Mouse (Mus musculus) c-Kit-positive CD71-negative TER-119-negative erythroid progenitor cells, embryonic 14.5 days (primary cell): Measurements from ENCODE around the gene Crk.

ENCODE experiments used
- DNase-seq: peaks from one replicate; pipeline ENCODE4 v3.0.0-alpha.2; 2013; ENCODE audit warnings: low read depth

Crk gene

DNA sequence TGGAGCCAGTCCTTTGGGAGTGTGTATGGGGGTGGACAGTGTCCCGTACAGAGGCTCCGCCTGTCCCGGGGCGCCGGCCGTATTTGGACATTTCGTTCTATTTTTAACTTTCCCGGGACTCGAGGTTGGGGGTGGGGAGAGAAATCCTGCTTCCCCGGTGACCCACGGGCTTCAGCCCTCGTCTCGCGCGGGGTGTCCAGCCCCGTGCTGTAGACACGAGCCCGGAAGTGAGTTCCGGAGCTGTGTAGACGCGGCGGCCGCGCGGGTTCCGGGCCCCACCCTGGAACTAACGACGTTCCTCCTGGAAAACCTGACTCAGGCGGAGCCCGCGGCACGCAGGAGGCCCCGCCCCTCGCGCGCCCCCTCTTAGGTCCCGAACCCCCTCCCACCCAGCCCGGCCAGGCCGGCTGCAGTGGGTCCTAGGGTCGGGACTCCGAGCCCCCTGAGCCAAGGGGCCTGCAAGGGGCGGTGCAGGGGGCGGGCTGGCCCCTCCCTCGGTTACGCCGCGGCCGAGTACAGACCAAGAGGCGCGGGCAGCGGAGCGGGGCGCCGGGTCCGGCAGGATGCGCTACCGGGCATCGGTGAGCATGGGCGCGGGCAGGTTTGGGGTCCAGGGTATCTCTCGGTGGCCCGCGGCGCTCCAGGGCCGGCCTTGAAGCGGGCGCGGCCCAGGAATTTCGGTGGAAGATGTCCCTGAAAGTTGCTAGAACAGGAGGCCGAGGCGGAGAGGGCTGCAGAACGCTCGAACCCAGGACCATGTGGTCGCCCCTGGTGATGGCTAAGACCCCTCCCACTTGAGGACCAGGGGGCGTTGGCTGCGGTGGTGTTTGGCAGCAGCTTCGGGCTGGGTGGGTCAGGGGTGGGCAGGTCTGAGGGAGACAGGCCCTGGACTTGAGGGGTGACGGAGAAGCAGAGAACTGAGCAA lies 23.2 kb upstream of the Crk start:
- no peak for DNase-seq

DNA sequence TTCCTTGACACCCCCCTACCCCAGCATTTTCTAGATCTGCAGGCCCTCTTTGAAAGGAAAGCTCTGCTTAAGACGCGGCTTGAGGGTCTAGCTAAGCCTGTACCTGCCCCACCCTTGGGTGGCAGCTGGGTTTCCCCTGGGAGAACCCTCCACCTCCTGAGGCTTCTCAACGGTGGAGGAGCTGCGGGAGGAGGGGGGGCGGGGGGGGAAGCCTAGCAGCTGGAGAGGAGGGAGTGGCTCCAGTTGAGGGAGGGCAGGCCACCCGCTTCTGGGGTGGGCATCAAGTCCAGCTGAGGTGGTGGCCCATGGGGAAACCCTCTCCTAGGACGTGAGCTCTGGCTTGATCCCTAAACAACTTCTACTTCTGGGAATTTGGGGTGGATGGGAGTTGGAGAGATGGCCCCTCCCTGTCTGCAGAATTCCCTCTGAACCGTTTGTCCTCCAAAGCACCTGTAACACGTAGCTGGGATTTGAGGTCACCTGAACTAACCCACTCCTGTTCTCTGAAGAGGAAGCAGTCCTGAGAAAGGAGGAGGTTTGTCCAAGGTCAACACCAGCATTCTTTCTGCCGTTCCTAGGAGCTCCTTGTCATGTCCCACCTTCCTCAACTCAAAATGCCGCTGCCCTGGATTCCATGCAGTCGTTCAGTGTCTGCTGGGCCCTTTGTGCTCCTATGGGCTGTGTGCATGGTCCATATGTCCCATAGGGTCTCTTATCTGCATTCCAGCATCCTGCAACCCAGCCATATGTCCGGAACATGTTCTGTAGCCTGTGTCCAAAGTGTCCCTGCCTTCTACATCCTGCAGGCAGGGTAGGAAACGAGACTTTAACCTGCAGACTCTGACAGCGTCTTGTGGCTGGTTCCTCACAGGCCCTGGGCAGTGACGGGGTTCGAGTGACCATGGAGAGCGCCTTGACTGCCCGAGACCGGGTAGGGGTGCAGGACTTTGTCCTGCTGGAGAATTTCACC lies 22.2 kb upstream of the Crk start:
- no peak for DNase-seq

DNA sequence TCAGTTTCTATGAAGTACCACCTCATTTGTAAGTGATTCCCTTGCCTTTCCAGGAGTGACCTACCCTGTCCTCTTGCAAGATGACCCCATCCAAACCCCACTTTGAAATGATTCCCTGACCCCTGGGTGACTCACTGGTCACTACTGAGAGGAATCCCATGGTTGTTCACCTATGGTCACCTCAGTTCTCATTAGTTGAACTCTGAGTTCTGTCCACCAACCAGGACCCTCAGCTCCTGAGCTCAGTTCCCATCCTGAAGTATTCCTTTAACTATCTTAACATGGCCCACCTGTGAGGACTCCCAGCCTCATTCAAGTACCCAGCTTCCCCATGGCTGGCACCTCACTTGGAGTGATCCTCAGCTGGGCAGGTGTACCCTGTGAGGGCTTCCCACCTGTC lies 21.2 kb upstream of the Crk start:
- no peak for DNase-seq

DNA sequence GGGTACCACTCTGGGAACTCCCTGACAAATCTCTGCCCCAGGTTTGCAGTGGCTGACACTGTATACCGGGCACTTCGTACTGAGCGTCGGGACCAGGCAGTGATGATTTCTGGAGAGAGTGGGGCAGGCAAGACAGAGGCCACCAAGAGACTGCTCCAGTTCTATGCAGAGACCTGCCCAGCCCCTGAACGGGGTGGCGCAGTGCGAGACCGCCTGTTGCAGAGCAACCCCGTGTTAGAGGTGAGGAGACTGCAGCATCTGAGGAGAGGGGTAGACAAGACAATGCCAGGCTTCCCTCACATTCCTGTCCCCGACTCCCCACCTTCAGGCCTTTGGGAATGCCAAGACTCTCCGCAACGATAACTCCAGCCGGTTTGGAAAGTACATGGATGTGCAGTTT lies 20.7 kb upstream of the Crk start:
- no peak for DNase-seq

DNA sequence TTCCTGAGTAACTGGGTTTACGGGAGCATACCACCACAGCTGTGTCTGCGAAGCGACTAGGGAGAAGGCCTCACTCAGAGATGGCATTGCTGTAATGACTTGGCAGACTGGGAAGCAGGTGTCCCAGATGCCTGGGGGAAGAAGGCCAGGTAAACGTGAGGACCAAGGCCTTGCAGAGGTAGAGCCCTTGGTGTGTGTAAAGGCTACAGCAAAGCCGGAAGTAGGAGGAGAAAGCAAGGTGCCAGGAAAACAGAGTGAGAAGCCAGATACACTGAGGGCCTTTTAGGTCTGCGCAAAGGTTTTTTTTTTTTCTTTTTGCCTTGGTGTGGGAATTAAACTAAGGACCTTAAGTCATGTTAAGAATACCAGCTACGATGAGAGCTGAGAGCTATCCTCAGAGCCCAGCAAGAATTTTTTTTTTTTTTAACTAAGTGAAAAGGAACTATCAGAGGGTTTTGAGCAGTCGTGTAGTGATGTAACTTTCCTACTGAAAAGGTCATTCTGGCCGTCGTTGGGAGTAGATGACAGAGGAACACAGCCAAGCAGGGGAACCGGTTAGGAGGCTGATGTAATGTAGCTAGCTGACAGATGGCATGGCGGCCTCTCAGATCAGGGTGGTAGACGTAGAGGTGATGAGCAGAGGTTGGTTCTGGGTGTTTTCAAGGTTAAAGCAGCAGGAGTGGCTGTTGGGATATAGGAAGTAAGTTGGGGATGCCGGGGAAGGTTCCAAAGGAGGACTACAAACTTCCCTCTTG lies 19.9 kb upstream of the Crk start:
- no peak for DNase-seq

DNA sequence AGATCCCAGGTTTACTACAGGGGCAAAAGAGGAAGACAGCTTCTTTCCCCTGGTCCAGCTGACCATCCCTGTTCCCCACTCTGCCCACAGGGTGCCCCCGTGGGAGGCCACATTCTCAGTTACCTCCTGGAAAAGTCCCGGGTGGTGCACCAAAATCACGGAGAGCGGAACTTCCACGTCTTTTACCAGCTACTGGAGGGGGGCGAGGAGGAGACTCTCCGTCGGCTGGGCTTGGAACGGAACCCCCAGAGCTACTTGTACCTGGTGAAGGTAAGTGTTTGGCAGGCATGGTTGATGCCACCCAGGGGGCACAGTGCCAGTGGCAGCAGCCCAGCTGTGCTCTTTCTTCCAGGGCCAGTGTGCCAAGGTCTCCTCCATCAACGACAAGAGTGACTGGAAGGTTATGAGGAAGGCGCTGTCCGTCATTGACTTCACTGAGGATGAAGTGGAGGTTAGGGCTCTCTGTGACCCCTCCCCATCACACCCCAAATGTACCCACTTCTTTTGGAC lies 18.9 kb upstream of the Crk start:
- no peak for DNase-seq

DNA sequence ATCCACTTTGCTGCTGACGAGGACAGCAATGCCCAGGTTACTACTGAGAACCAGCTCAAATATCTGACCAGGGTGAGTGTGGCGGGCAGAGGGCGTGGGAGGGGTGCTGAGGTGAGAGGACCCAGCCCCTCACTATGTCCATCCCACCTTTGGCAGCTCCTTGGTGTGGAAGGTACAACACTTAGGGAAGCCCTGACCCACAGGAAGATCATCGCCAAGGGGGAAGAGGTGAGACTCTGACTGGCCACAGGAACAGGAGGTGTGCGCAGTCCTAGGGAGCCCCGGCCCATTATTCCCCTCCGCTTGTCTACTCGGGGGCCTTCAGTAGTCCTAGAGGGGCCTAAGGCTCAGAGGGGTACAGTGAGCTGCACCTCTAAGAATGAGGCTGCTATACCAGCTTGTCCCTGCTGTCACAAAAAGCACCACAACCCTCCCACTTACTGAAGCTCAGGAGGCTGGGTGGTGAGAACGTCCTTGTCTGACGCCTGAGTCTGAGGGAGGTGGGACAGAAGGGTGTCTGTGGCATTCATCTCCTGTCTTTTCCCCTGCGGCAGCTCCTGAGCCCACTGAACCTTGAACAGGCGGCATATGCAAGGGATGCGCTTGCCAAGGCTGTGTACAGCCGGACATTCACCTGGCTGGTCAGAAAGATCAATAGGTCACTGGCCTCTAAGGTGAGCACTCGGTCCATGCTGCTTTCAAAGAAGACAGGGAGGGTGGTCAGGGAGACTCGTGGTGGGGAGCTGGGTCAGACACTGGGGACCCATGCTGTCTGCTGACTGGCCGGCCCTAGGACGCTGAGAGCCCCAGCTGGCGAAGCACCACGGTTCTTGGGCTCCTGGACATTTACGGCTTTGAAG lies 17.9 kb upstream of the Crk start:
- DNase-seq, result no peak

DNA sequence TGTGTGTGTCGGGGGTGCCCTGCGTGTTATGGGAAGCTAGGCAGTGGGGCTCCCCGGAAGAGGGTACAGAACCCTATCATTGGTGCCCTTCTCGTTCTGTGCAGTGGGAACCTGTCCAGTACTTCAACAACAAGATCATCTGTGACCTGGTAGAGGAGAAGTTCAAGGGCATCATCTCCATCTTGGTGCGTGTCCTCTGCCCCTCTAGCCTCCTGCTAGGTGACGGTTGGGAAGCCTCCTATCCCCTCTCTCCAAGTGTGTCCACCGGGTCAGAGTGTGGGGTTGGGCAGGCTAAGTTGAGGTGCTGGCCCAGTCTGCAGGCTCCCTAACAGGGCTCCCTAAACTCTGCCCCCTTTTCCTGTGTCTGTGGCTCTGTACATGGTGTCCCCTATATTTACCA lies 16.9 kb upstream of the Crk start:
- no peak for DNase-seq

DNA sequence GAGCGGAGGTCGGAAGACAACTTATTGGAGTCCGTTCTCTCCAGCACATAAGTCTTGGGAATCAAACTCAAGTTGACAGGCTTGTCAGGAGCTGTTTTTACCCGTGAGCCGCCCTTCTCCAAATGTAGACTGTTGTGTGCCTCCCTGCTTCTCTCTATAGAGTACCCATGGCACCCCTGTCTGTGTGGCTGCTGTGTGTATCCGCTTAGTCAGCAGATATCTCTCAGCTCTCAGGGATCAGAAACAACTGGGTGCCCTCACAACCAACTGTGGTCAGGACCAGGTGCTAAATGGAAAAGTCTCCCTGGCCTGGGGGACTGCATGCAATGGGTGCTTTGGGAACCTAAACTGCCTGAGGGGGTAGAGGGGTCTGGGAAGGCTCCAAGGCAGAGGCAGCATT lies 12.8 kb upstream of the Crk start:
- no peak for DNase-seq

DNA sequence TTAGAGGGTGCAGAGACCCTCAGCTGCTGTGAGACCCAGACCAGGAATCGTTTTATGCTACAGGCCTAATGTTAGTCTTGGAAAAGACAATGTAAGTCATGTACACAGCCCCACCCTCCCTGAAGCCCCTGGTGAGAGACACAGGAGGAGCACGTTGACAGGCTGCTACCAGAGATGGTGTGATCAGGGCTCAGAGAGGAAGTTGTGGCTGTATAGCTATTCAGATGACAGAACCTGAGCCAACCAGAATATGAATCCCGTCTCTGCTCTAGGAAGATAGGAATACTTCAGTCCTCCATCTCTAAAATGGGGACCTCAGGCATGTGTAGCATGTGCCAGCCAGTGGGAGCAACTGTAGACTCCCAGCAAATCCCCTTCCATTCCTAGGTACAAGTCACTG lies 10.4 kb upstream of the Crk start:
- DNase-seq, result no peak

DNA sequence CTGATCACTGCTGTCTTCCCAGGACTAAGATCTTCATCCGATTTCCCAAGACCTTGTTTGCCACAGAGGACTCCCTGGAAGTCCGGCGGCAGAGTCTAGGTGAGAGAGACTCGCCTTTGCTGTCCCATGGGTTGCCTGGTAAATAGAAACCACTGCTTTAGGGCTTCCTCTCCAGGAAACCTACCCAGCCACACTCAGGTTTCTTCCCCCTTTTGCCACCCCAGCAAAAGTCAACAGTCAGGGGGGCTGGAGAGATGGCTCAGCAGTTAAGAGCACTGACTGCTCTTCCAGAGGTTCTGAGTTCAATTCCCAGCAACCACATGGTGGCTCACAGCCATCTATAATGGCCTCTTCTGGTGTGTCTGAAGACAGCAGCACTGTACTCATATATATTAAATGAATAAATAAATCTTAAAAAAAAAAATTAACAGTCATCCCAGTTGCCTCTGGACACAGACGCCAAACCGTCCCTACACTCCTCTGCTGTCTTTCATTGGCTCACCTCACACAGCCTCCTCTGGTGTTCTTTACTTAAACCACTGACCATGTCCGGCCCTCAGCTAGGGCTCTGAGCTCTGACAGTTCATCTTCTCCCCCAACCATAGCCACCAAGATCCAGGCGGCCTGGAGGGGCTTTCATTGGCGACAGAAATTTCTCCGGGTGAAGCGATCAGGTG lies 9.7 kb upstream of the Crk start:
- no peak for DNase-seq

DNA sequence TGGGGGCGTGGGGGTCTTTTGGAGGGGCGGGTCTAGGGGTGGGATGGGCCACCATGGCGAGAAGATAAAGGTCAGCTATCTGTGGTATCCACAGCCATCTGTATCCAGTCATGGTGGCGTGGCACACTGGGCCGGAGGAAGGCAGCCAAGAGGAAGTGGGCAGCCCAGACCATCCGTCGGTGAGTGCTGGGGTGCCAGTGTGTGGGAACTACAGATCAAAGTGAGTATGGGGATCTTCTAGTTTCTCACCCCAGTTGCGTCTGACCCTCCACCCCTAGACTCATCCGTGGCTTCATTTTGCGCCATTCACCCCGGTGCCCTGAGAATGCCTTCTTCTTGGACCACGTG lies 9.2 kb upstream of the Crk start:
- no peak for DNase-seq

DNA sequence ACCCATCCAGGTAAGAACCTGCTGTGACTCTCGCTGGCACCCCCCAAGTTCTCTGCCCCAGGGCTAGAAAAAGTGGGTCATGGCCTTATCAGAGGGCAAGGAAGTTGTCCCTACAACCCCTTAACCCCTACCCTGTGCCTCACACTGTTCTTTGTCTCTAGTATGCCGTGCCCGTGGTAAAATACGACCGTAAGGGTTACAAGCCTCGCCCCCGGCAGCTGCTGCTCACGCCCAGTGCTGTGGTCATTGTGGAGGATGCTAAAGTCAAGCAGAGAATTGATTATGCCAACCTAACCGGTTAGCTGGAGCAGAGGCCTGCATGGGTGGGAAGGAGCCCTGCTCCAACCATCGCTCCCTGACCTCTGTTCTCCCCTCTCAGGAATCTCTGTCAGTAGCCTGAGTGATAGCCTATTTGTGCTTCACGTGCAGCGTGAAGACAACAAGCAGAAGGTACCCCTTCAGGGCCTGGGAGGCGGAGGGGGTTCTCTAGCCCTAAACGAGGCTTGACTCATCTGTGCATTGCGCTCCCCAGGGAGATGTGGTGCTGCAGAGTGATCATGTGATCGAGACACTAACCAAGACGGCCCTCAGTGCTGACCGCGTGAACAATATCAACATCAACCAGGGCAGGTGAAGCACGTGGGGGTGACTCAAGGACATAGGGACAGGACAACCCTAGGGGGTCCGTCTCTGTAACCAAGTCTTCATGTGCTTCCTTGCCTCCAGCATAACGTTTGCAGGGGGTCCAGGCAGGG lies 7.5 kb upstream of the Crk start:
- no peak for DNase-seq

DNA sequence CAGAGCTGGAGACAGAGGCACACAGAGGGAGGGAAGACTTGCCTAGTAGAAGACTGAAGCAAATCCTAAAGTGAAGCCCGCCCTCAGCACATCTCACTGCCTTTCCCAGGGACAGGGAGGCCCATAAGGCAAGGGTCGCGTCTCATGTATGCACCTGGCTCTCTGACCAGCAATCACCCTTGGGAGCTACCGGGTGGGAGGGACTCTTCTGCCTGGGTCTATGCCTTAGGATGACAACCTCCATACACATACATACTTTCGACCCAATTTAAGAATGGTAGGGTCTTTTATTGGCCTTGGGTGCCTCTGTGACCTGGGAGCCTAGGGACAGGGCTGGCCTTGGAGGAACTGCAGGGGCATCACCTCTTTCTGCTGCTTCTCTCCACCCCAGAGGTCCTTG lies 5.6 kb upstream of the Crk start:
- DNase-seq, result no peak

DNA sequence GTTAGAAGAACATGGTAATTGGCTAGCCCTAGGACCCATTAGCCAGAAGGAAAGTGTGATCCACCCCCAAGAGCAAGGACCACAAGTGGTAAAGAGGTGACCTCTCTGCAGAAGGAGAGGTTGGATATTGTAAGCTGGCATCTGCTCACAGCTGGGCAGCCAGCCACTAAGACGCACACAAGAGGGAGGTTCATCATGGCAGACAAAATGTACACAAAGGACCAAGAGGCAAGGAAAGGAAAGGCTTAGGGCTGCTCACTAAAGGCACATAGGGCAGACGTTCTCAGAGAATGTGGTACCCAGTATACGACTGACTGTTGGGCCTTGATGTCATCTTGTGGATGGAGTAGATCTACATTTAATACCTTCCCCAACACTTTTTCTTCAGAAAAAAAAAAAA lies 4.2 kb upstream of the Crk start:
- DNase-seq, result no peak

DNA sequence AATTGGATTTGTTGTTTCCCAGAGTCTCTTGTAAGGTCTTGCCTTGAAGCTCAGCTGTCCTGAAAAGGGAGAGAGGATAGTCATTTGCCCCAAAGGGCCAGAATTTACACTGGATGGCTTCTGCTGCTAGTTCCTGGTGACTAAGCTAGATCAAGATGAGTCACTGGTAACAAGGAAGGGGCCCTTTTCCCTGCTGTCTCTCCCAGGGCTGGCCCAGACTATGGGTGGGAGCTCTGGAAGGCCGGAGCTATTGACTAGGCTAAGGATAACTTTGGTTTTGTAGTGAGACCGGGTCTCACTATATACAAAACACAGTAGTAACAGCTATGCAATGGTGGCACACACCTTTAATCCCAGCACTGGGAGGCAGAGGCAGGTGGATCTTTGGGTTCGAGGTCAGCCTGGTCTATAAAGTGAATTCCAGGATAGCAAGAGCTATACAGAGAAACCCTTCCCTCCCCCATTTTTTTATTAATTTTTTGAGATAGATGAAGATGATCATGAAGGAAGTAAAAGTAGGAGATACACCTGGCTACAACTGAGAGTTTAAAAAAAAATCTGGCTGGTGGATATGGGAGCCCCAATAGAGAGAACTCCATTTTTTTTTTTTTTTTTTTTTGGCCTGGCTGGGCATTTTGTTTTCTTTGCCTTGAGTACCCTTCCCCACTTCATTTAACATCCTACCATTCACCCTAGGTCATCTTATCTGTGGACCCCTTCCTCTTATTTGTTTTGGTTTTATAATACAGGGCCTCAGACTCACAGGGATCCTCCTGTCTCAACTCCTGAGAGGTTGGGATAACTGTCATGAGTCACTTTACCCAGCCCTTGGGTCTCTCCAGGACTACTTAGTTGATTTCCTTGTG lies 945 bp upstream of the Crk start:
- no peak for DNase-seq

DNA sequence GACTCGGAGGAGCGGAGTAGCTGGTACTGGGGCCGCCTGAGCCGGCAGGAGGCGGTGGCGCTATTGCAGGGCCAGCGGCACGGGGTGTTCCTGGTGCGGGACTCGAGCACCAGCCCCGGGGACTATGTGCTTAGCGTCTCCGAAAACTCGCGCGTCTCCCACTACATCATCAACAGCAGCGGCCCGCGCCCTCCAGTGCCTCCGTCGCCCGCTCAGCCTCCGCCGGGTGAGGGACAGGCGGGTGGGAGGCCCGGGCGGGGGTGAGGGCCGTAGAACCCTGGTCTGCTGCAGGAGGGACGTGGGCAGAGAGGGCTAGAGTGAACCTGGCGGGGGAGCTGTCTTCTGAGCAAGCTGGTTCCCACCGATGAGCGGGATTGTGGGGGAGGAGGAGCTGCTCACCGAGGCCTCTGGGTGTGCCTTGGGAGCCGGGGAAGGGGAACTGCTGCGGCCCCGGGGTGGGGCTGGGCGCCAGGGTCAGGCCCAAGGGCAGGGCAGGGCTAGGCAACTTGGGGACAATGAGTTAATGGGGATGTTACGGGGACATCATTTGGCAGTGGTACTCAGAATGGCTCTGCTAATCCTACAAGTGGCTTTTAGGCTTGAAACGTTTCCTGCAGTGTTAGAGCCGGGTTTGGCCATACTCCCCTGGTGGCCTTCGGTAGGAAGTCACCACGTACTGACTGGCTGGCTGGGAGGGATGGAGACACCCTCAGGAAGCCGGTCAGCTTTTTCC lies 546 bp downstream of the Crk start:
- DNase-seq, result no peak

DNA sequence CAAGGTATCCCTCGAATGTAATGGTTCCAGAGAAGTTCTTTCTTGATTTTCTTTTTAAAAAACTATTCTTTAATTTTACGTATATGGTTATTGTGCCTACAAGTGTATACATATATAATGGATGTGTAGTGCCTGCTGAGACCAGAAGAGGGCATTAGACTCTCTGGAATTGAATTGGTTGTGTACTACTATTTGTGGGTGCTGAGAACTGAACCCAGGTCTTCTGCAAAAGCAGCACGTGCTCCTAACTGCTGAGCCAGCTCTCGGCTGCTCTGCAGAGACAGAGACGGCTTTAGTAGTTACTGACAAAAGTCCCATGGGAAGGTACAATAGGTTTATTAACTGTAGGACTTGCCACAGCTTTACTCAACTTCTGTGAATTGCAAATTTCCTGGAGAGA lies 5.4 kb downstream of the Crk start:
- DNase-seq, result no peak
